Mouse (Mus musculus): ENCODE data around the gene BC025920.

- TF ChIP-seq POLR2A (IDR thresholded peaks at IDR 0.05; ENCODE audit: low read depth, low read length) (no peak), CTCF (IDR thresholded peaks at IDR 0.05; ENCODE audit: extremely low read depth, insufficient read depth, insufficient read length, insufficient replicate concordance) (no peak)
These were observed 26.1 kb upstream of the BC025920 start for GRCm38 (mm10) chr10:81579967-81580366.

All from spleen, adult 2 months (tissue).